Mouse (Mus musculus) thymus, adult 2 months (tissue): ENCODE results near the gene Kcnj11. TPM values are rescaled to one million over a fixed set of nuclear protein-coding genes. Genes with fewer than 3 reads are reported as not detected.

Source experiments
- DNase-seq: peaks from one replicate; pipeline ENCODE4 v3.0.0; 2021
- H3K27ac ChIP-seq: fragments of 200-500 bp; 2 replicates; pipeline ENCODE4 v1.5.1; 2012; ENCODE audit warnings: low read length, control low read depth; ENCODE audit not compliant: control insufficient read depth, insufficient read depth
- H3K27me3 ChIP-seq: fragments of 200-500 bp; 2 replicates; pipeline ENCODE4 v1.6.1; 2012; ENCODE audit warnings: mild to moderate bottlenecking, low read length, moderate library complexity, mixed read lengths; ENCODE audit not compliant: control insufficient read depth, insufficient read depth
- H3K36me3 ChIP-seq: fragments of 200-500 bp; 2 replicates; pipeline ENCODE4 v1.6.1; 2012; ENCODE audit warnings: mild to moderate bottlenecking, low read length, moderate library complexity; ENCODE audit not compliant: control insufficient read depth, insufficient read depth
- H3K4me1 ChIP-seq: fragments of 200-500 bp; replicated peaks from 2 replicates; pipeline ENCODE4 v1.6.1; 2012; ENCODE audit warnings: low read length; ENCODE audit not compliant: control insufficient read depth, insufficient read depth
- H3K4me3 ChIP-seq: fragments of 200-500 bp; 2 replicates; pipeline ENCODE4 v1.5.1; 2012; ENCODE audit warnings: mild to moderate bottlenecking, low read length, control low read depth, moderate library complexity; ENCODE audit not compliant: control insufficient read depth, insufficient read depth
- CTCF ChIP-seq: fragments of 200-500 bp; IDR thresholded peaks from 2 replicates; pipeline ENCODE4 v1.5.1; 2012; ENCODE audit warnings: mild to moderate bottlenecking, control low read depth, low read length, moderate library complexity, borderline replicate concordance; ENCODE audit not compliant: control insufficient read depth, poor library complexity, insufficient read depth; ENCODE audit errors: extremely low read depth
- POLR2A ChIP-seq: fragments of 200-500 bp; IDR thresholded peaks from 2 replicates; pipeline ENCODE4 v1.6.1; 2012; ENCODE audit warnings: mild to moderate bottlenecking, low read length, control low read depth, moderate library complexity; ENCODE audit not compliant: control insufficient read depth, poor library complexity, insufficient read depth; ENCODE audit errors: extremely low read depth
- WGBS: fragments of 180-500 bp; shearing (Covaris S2); methylation state at CpG from one replicate; pipeline ENCODE4 v1.1.7; 2018; 5-methylcytosine and 5-hydroxymethylcytosine counted together
- polyA plus RNA-seq: library from polyadenylated mRNA; depleted of rRNA; stranded (reverse); fragments of >200 nt; gene quantifications from 2 replicates; pipeline ENCODE4 v1.2.3, GENCODE M21; 2012

Kcnj11 gene
- polyA plus RNA-seq, 1 experiment = 12.6 TPM

DNA sequence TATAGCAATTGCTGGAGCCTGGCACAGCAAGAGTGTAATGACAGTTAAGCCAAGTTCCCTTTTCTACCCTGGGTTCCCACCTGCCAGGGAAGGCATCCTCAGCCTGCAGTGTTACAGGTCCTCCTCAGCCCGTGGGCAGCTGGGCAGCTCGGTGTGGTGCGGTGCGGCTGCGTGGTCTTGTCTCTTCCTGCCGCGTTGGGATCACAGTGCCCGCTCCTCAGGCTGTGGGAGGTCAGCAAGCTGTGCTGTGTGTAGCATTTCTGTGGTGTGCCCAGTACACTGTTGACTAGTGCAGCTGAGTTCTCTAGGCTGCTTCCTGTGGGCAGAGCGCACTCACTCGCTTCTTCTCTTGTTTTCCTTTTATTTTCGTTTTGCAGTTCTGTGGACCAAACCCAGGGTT lies 41.7 kb downstream of the Kcnj11 start:
- Histone ChIP-seq H3K27ac (peak overlapping the region; percentile 63), H3K4me1 (peaks cover 26% of the 10 kb centered on the region), H3K4me3 (peak overlapping the region; percentile 75), H3K36me3 (no peaks in the 10 kb centered on the region), H3K27me3 (no peaks in the 10 kb centered on the region)
- WGBS = 9% methylated on average over 11 of the region's 11 CpGs
- TF ChIP-seq CTCF = no peak
- no peak for TF ChIP-seq POLR2A
- peak; percentile 41 for DNase-seq

DNA sequence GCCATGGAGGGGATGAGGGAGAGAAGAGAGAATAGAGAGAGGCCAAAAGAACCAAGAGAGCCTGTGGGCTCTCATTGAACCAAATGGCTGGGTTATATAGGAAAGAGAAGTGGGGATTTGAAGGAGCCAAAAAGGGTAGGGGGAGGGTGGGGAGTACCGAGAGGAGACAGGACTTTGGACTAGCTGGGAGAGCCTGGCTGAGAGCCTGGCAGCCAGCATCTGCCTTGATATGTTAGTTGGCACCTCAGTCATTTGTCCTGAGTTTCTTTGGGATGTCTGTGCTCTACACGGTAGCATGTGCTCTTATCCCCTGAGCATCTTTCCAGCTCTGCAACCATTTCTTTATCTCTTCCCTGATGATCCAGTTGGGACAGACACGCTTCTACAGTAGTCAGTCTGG lies 47.0 kb downstream of the Kcnj11 start:
- H3K27ac ChIP-seq = no peak overlapping the region
- no peaks in the 10 kb centered on the region for H3K27me3 ChIP-seq
- DNase-seq = no peak
- no peak overlapping the region for H3K4me3 ChIP-seq
- peaks cover 19% of the 10 kb centered on the region for H3K4me1 ChIP-seq
- H3K36me3 ChIP-seq = peaks cover 3% of the 10 kb centered on the region; the same call in 1 of the 2 replicates
- no peak for TF ChIP-seq CTCF
- WGBS = 98% methylated on average over 3 of the region's 3 CpGs

DNA sequence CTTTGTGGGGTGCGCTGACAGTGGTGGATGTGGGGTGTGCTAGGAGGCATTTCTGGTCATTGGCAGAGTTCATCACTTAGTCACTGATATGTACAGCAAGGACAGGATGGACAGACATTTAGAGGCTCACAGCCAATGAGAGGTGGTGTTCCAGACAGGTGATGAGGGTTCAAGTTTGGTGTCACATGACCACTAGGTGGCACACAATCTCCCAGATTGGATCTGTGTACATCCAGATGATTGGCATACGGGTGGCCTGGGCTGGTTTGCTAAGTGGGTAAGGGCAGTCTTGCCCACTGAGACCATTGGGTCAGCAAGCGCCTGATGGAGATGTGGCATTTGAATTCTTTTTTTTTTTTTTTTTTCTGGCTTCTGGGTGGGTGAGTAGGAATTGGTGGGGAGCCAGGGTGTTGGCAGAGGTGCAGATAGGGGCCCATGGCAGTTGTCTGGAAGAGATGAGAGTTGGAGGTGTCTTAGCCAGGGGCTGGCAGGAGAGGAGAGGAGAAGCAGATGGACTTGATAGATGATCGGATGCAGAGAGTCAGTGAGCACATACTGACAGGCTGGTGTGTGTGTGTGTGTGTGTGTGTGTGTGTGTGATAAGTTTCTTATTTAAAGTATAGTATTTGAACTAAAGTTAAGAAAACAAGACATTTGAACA lies 48.3 kb downstream of the Kcnj11 start:
- TF ChIP-seq POLR2A = no peak
- peak; percentile 30; the same call in 1 of the 2 replicates for TF ChIP-seq CTCF
- peak; percentile 36 for DNase-seq
- peaks cover 3% of the 10 kb centered on the region; the same call in 1 of the 2 replicates for H3K36me3 ChIP-seq
- no peak overlapping the region for H3K27ac ChIP-seq
- WGBS = 90% methylated on average over 4 of the region's 4 CpGs
- H3K4me3 ChIP-seq = no peak overlapping the region
- H3K27me3 ChIP-seq = no peaks in the 10 kb centered on the region
- peaks cover 9% of the 10 kb centered on the region for H3K4me1 ChIP-seq

DNA sequence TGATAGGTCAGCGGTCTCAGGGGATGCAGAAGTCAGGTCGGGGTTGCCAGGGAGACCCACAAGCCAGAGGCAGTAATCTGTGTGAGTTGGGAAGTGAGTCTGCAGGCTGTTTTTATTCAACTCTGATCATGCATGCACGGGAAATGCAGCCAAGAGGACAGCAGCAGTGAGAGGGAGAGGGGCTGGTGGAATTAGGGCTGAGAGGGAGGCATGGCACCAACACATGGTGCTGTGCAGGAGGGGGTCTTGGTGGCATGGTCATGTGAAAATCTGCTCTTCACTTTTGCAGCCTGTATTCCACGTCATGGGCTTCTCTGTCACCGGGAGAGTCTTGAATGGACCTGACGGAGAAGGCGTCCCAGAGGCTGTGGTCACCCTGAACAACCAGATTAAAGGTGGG lies 50.6 kb downstream of the Kcnj11 start:
- WGBS = 94% methylated on average over 7 of the region's 7 CpGs
- Histone ChIP-seq H3K27me3 (no peaks in the 10 kb centered on the region), H3K4me3 (no peak overlapping the region), H3K36me3 (peaks cover 20% of the 10 kb centered on the region), H3K27ac (no peak overlapping the region), H3K4me1 (no peaks in the 10 kb centered on the region)
- TF ChIP-seq CTCF (no peak), POLR2A (no peak)
- no peak for DNase-seq

DNA sequence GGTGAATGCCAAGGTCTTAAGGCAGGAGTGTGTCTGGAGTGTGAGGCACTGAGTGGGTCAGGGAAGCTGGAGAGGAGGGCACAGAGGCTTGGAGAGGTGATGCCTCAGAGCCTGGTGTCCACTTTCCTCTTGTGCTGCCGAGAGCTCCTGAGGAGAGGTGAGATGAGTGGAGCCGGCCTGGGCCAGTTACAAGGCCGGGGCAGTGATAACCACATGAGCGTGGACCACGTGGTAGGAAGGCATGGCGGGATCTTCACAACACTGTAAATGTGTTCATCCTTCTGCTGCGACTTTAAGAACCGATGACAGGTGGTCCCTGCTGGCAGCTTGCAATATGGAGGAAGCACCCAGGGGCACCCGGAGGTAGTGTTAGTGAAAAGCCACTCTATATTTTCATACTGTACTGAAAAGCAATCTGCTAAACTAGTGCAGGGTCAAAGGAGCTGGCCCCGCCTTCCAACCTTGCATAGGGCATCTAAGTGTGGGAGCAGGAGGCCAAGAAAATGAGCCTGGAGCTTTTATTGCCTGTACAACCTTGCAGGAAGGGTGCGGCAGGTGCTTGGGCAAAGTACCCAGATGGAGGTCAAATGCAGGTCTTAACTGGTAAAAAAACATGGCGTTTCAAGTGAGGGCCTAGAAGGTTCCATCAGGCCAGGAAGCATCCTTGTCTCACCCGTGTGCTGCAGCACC lies 52.5 kb downstream of the Kcnj11 start:
- no peak overlapping the region for H3K27ac ChIP-seq
- 95% methylated on average over 13 of the region's 13 CpGs for WGBS
- H3K4me3 ChIP-seq = no peak overlapping the region
- DNase-seq = no peak
- peaks cover 29% of the 10 kb centered on the region for H3K36me3 ChIP-seq
- TF ChIP-seq POLR2A = no peak
- no peak for TF ChIP-seq CTCF
- no peaks in the 10 kb centered on the region for H3K27me3 ChIP-seq
- H3K4me1 ChIP-seq = no peaks in the 10 kb centered on the region

DNA sequence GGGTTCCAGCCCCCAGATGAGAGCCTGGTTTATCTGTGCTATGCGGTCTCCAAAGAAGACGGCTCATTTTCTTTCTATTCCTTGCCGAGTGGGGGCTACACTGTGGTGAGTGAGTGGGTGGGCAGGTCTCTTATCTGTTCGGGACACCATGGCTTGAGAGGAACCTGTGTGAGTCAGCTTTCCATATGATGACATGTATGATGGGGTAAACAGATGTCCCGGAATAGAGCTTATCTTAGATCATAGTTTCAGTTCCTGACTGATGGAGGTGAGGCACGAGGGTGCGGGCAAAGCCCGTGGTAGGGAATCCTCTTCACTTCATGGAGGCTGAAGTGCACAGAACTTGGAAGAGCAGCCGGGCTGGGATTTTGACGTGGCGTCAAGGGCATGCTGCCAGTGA lies 54.7 kb downstream of the Kcnj11 start:
- Histone ChIP-seq H3K27me3 (no peaks in the 10 kb centered on the region), H3K36me3 (peaks cover 38% of the 10 kb centered on the region), H3K4me1 (no peaks in the 10 kb centered on the region), H3K4me3 (no peak overlapping the region), H3K27ac (no peak overlapping the region)
- no peak for DNase-seq
- 93% methylated on average over 11 of the region's 11 CpGs for WGBS
- TF ChIP-seq CTCF = no peak
- no peak for TF ChIP-seq POLR2A
